Mouse (Mus musculus) spleen, postnatal 10 days (tissue): ENCODE measurements around the gene Sfmbt1.
"Not testable (repeated sequence)": the region's sequence is repeated elsewhere in the genome, so short reads cannot be mapped to it uniquely, and the experiment has no call there.

ENCODE experiments used
- DNase-seq, 2 experiments: peaks; one replicate each; pipeline ENCODE4 v3.0.0; 2021 to 2022; ENCODE audit warnings: low spot score in 2 of 2

Sfmbt1 gene

GRCm38 (mm10) chr14:30716051-30716952 lies 1.7 kb downstream of the Sfmbt1 start:
- peak; percentile 69 to 73 for DNase-seq

- no peak for DNase-seq
Measured at GRCm38 (mm10) chr14:30716953-30717285, 2.3 kb downstream of the Sfmbt1 start.

GRCm38 (mm10) chr14:30718696-30719095 lies 4.0 kb downstream of the Sfmbt1 start:
- not testable (repeated sequence) for DNase-seq

- DNase-seq: no peak
Measured at GRCm38 (mm10) chr14:30719514-30719913, 4.9 kb downstream of the Sfmbt1 start.

- no peak for DNase-seq
Measured at GRCm38 (mm10) chr14:30721850-30722249, 7.2 kb downstream of the Sfmbt1 start.

- DNase-seq: no peak
Measured at GRCm38 (mm10) chr14:30722406-30722805, 7.8 kb downstream of the Sfmbt1 start.

GRCm38 (mm10) chr14:30731896-30732295 lies 17.2 kb downstream of the Sfmbt1 start:
- no peak for DNase-seq

- no peak for DNase-seq
Measured at GRCm38 (mm10) chr14:30734665-30735064, 20.0 kb downstream of the Sfmbt1 start.

- no peak for DNase-seq
Measured at GRCm38 (mm10) chr14:30735810-30736209, 21.2 kb downstream of the Sfmbt1 start.

GRCm38 (mm10) chr14:30736413-30736812 lies 21.8 kb downstream of the Sfmbt1 start:
- no peak for DNase-seq

- no peak for DNase-seq
Measured at GRCm38 (mm10) chr14:30743891-30744290, 29.2 kb downstream of the Sfmbt1 start.

- no peak for DNase-seq
Measured at GRCm38 (mm10) chr14:30746160-30746559, 31.5 kb downstream of the Sfmbt1 start.

GRCm38 (mm10) chr14:30757239-30757638 lies 42.6 kb downstream of the Sfmbt1 start:
- DNase-seq: no peak

- DNase-seq: no peak
Measured at GRCm38 (mm10) chr14:30761211-30761610, 46.6 kb downstream of the Sfmbt1 start.

GRCm38 (mm10) chr14:30762131-30762903 lies 47.7 kb downstream of the Sfmbt1 start:
- no peak for DNase-seq

GRCm38 (mm10) chr14:30762904-30763568 lies 48.4 kb downstream of the Sfmbt1 start:
- DNase-seq: no peak

GRCm38 (mm10) chr14:30784614-30785013 lies 70.0 kb downstream of the Sfmbt1 start:
- no peak for DNase-seq

GRCm38 (mm10) chr14:30789471-30789870 lies 74.8 kb downstream of the Sfmbt1 start:
- DNase-seq: no peak

- no peak for DNase-seq
Measured at GRCm38 (mm10) chr14:30792871-30793270, 78.2 kb downstream of the Sfmbt1 start.

- DNase-seq: no peak
Measured at GRCm38 (mm10) chr14:30801756-30802155, 87.1 kb downstream of the Sfmbt1 start.

GRCm38 (mm10) chr14:30821136-30821535 lies 106.5 kb downstream of the Sfmbt1 start:
- DNase-seq: no peak

GRCm38 (mm10) chr14:30824456-30824995 lies 109.9 kb downstream of the Sfmbt1 start:
- no peak for DNase-seq
